Mouse (Mus musculus) midbrain, embryonic 10.5 days (tissue): ENCODE measurements around the gene Inka1. TPM values are rescaled to one million over a fixed set of nuclear protein-coding genes. Genes with fewer than 3 reads are reported as not detected.

ENCODE experiments used
- DNase-seq: peaks from one replicate; pipeline ENCODE4 v3.0.0-alpha.2; 2017; ENCODE audit warnings: low spot score
- H3K27ac ChIP-seq: fragments of 300-500 bp; sonication (generic); replicated peaks from 2 replicates; pipeline ENCODE4 v1.5.1; 2016; ENCODE audit warnings: mild to moderate bottlenecking
- H3K27me3 ChIP-seq: fragments of 300-500 bp; sonication (generic); 2 replicates; pipeline ENCODE4 v1.6.1; 2016; ENCODE audit warnings: low read depth, mild to moderate bottlenecking; ENCODE audit not compliant: poor library complexity, severe bottlenecking
- H3K36me3 ChIP-seq: fragments of 300-500 bp; sonication (generic); 2 replicates; pipeline ENCODE4 v1.6.1; 2016; ENCODE audit warnings: mild to moderate bottlenecking, moderate library complexity
- H3K4me1 ChIP-seq: fragments of 300-500 bp; sonication (generic); 2 replicates; pipeline ENCODE4 v1.6.1; 2016
- H3K4me3 ChIP-seq: fragments of 300-500 bp; sonication (generic); 2 replicates; pipeline ENCODE4 v1.5.1; 2016; ENCODE audit warnings: mild to moderate bottlenecking, moderate library complexity
- H3K9me3 ChIP-seq: fragments of 300-500 bp; sonication (generic); replicated peaks from 2 replicates; pipeline ENCODE4 v1.6.1; 2016; ENCODE audit warnings: mild to moderate bottlenecking
- WGBS: fragments of 180-500 bp; shearing (Covaris S2); methylation state at CpG from one replicate; pipeline ENCODE4 v1.1.7; 2016; 5-methylcytosine and 5-hydroxymethylcytosine counted together
- polyA plus RNA-seq: library from polyadenylated mRNA; unstranded; fragments of >200 nt; fragmentation: Nextera tagmentation; extraction: Ambion mirVana; gene quantifications from 2 replicates; pipeline ENCODE4 v1.2.1, GENCODE M21; 2016

Gene Inka1
- polyA plus RNA-seq, 1 experiment from 2014 or later: 32.1 TPM

- Histone ChIP-seq H3K36me3 (peaks cover 11% of the 10 kb centered on the region), H3K27me3 (no peaks in the 10 kb centered on the region), H3K27ac (peak within 1 kb of the TSS; percentile 96), H3K4me3 (peak within 1 kb of the TSS; percentile 97), H3K4me1 (peaks cover 31% of the 10 kb centered on the region), H3K9me3 (no peaks in the 10 kb centered on the region)
- peak; percentile 99 for DNase-seq
- under 1% methylated on average over 51 of the region's 51 CpGs for WGBS
These were observed 16.5 kb upstream of the Inka1 start, which contains the start of gene Ip6k1 for GRCm38 (mm10) chr9:108001922-108002770. Gene Ip6k1 (plus strand): TSS chr9:108002501.

GRCm38 (mm10) chr9:107996049-107996448, 10.4 kb upstream of the Inka1 start, which contains the start of gene Gm20662:
Gene Gm20662 (plus strand): TSS chr9:107996349.
- Histone ChIP-seq H3K4me3 (no peak within 1 kb of the TSS), H3K27ac (no peak within 1 kb of the TSS), H3K36me3 (no peaks in the 10 kb centered on the region), H3K27me3 (no peaks in the 10 kb centered on the region), H3K9me3 (no peaks in the 10 kb centered on the region), H3K4me1 (no peaks in the 10 kb centered on the region)
- WGBS: 89% methylated on average over 5 of the region's 5 CpGs
- no peak for DNase-seq

GRCm38 (mm10) chr9:107995513-107995912, 9.8 kb upstream of the Inka1 start:
- no peaks in the 10 kb centered on the region for H3K36me3 ChIP-seq
- H3K27ac ChIP-seq: no peak overlapping the region
- WGBS: 93% methylated on average over 21 of the region's 21 CpGs
- no peak overlapping the region for H3K4me3 ChIP-seq
- no peaks in the 10 kb centered on the region for H3K9me3 ChIP-seq
- no peaks in the 10 kb centered on the region for H3K4me1 ChIP-seq
- no peaks in the 10 kb centered on the region for H3K27me3 ChIP-seq
- DNase-seq: no peak

- Histone ChIP-seq H3K9me3 (no peaks in the 10 kb centered on the region), H3K36me3 (no peaks in the 10 kb centered on the region), H3K4me1 (no peaks in the 10 kb centered on the region; the same call in 1 of the 2 replicates), H3K27me3 (no peaks in the 10 kb centered on the region), H3K27ac (no peak overlapping the region), H3K4me3 (no peak overlapping the region)
- WGBS: 82% methylated on average over 2 of the region's 2 CpGs
- no peak for DNase-seq
These were observed 8.8 kb upstream of the Inka1 start for GRCm38 (mm10) chr9:107994464-107994863.

- DNase-seq: no peak
- Histone ChIP-seq H3K4me1 (no peaks in the 10 kb centered on the region; the same call in 1 of the 2 replicates), H3K36me3 (no peaks in the 10 kb centered on the region), H3K27ac (no peak overlapping the region), H3K4me3 (no peak overlapping the region), H3K27me3 (no peaks in the 10 kb centered on the region), H3K9me3 (no peaks in the 10 kb centered on the region)
- WGBS: 85% methylated on average over 11 of the region's 11 CpGs
These were observed 7.3 kb upstream of the Inka1 start for GRCm38 (mm10) chr9:107993013-107993412.

GRCm38 (mm10) chr9:107992197-107992596, 6.5 kb upstream of the Inka1 start, which contains the start of gene Cdhr4:
Gene Cdhr4 (plus strand): TSS chr9:107992497.
- no peaks in the 10 kb centered on the region for H3K36me3 ChIP-seq
- 82% methylated on average over 2 of the region's 2 CpGs for WGBS
- peaks cover 2% of the 10 kb centered on the region; the same call in 1 of the 2 replicates for H3K27me3 ChIP-seq
- no peak within 1 kb of the TSS for H3K4me3 ChIP-seq
- no peaks in the 10 kb centered on the region for H3K9me3 ChIP-seq
- DNase-seq: no peak
- no peaks in the 10 kb centered on the region; the same call in 1 of the 2 replicates for H3K4me1 ChIP-seq
- no peak within 1 kb of the TSS for H3K27ac ChIP-seq

GRCm38 (mm10) chr9:107987950-107988349, 2.3 kb upstream of the Inka1 start:
- Histone ChIP-seq H3K27me3 (peaks cover 34% of the 10 kb centered on the region), H3K9me3 (no peaks in the 10 kb centered on the region), H3K4me3 (no peak overlapping the region), H3K36me3 (no peaks in the 10 kb centered on the region), H3K4me1 (peaks cover 34% of the 10 kb centered on the region), H3K27ac (no peak overlapping the region)
- 76% methylated on average over 3 of the region's 3 CpGs for WGBS
- no peak for DNase-seq

GRCm38 (mm10) chr9:107986376-107986775, 697 bp upstream of the Inka1 start:
- peak; percentile 84 for DNase-seq
- Histone ChIP-seq H3K27ac (no peak overlapping the region), H3K36me3 (no peaks in the 10 kb centered on the region), H3K4me3 (peak overlapping the region; percentile 68), H3K4me1 (peaks cover 50% of the 10 kb centered on the region), H3K27me3 (peaks cover 39% of the 10 kb centered on the region), H3K9me3 (no peaks in the 10 kb centered on the region)
- 6% methylated on average over 18 of the region's 18 CpGs for whole genome bisulfite sequencing

- Histone ChIP-seq H3K4me1 (peaks cover 56% of the 10 kb centered on the region), H3K36me3 (no peaks in the 10 kb centered on the region), H3K9me3 (no peaks in the 10 kb centered on the region), H3K27ac (peak overlapping the region; percentile 75), H3K4me3 (peak overlapping the region; percentile 68), H3K27me3 (peaks cover 39% of the 10 kb centered on the region)
- 55% methylated on average over 9 of the region's 9 CpGs for WGBS
- no peak for DNase-seq
These were observed 974 bp downstream of the Inka1 start for GRCm38 (mm10) chr9:107984754-107985055.

GRCm38 (mm10) chr9:107984052-107984753, 1.5 kb downstream of the Inka1 start:
- 73% methylated on average over 19 of the region's 19 CpGs for WGBS

GRCm38 (mm10) chr9:107983421-107983890, 2.2 kb downstream of the Inka1 start:
- Histone ChIP-seq H3K9me3 (no peaks in the 10 kb centered on the region), H3K27ac (peak overlapping the region; percentile 75), H3K4me3 (peak overlapping the region; percentile 32), H3K4me1 (peaks cover 56% of the 10 kb centered on the region), H3K27me3 (peaks cover 39% of the 10 kb centered on the region), H3K36me3 (no peaks in the 10 kb centered on the region)
- 44% methylated on average over 4 of the region's 4 CpGs for WGBS
- peak; percentile 42 for DNase-seq

More at GRCm38 (mm10) chr9:107984052-107984753, 1.5 kb downstream of the Inka1 start:
- H3K36me3 ChIP-seq: no peaks in the 10 kb centered on the region
- peak overlapping the region; percentile 75 for H3K27ac ChIP-seq
- H3K27me3 ChIP-seq: peaks cover 39% of the 10 kb centered on the region
- H3K9me3 ChIP-seq: no peaks in the 10 kb centered on the region
- H3K4me1 ChIP-seq: peaks cover 56% of the 10 kb centered on the region
- H3K4me3 ChIP-seq: peak overlapping the region; percentile 68
- DNase-seq: no peak

- no peaks in the 10 kb centered on the region for H3K9me3 ChIP-seq
These were observed 2.9 kb downstream of the Inka1 start, which contains the start of gene Gm20661 for GRCm38 (mm10) chr9:107982681-107983346. Gene Gm20661 (plus strand): TSS chr9:107983058.

More at GRCm38 (mm10) chr9:107982681-107983346, 2.9 kb downstream of the Inka1 start, which contains the start of gene Gm20661:
- Histone ChIP-seq H3K4me1 (peaks cover 56% of the 10 kb centered on the region), H3K4me3 (peak within 1 kb of the TSS; percentile 68), H3K27ac (peak within 1 kb of the TSS; percentile 75), H3K27me3 (peaks cover 39% of the 10 kb centered on the region), H3K36me3 (no peaks in the 10 kb centered on the region)
- WGBS: 58% methylated on average over 14 of the region's 14 CpGs
- DNase-seq: peak; percentile 55
